Mouse (Mus musculus) olfactory bulb, adult 2 months (tissue): Measurements from ENCODE around the gene Csrp3.

ENCODE experiments used
- CTCF ChIP-seq: fragments of 200-500 bp; IDR thresholded peaks from 2 replicates; pipeline ENCODE4 v1.5.1; 2012; ENCODE audit warnings: low read depth, mild to moderate bottlenecking, low read length, moderate library complexity; ENCODE audit not compliant: insufficient read depth
- POLR2A ChIP-seq: fragments of 200-500 bp; IDR thresholded peaks from 2 replicates; pipeline ENCODE4 v1.6.1; 2012; ENCODE audit warnings: mild to moderate bottlenecking, low read depth, low read length, moderate library complexity; ENCODE audit not compliant: insufficient read depth

- TF ChIP-seq CTCF (no peak), POLR2A (no peak)
Observed at GRCm38 (mm10) chr7:48790117-48790516, 57.7 kb downstream of the Csrp3 start.
